Mouse (Mus musculus) myocyte (in vitro differentiated cells): ENCODE data around the gene Rab4a.

Source experiments
- E2F4 ChIP-seq: IDR thresholded peaks from one replicate; pipeline ENCODE4 v1.6.1; 2011; ENCODE audit warnings: mild to moderate bottlenecking, control low read depth, moderate library complexity; ENCODE audit not compliant: insufficient read depth
- MYOG ChIP-seq, 3 experiments: IDR thresholded peaks; one replicate each; pipeline ENCODE4 v1.6.1; 2011; ENCODE audit warnings: control low read depth in 2 of 3, low read depth in 2 of 3, mild to moderate bottlenecking in 2 of 3; ENCODE audit not compliant: insufficient read length in 2 of 3, control insufficient read depth in 1 of 3, insufficient read depth in 1 of 3
- POLR2A ChIP-seq: IDR thresholded peaks from one replicate; pipeline ENCODE4 v1.6.1; 2011; ENCODE audit warnings: low read depth, mild to moderate bottlenecking, control low read depth, moderate library complexity; ENCODE audit not compliant: insufficient read length
- POLR2AphosphoS2 ChIP-seq: IDR thresholded peaks from one replicate; pipeline ENCODE4 v1.6.1; 2011; ENCODE audit warnings: low read depth, control low read depth; ENCODE audit not compliant: insufficient read length
- REST ChIP-seq: IDR thresholded peaks from one replicate; pipeline ENCODE4 v1.6.1; 2011; ENCODE audit warnings: mild to moderate bottlenecking, control low read depth, moderate library complexity; ENCODE audit not compliant: insufficient read depth, insufficient read length
- TCF12 ChIP-seq: IDR thresholded peaks from one replicate; pipeline ENCODE4 v1.6.1; 2011; ENCODE audit warnings: mild to moderate bottlenecking, control low read depth; ENCODE audit not compliant: poor library complexity, insufficient read depth, severe bottlenecking
- TCF3 ChIP-seq: IDR thresholded peaks from one replicate; pipeline ENCODE4 v1.6.1; 2011; ENCODE audit warnings: low read depth, control low read depth; ENCODE audit not compliant: insufficient read length
- USF1 ChIP-seq: IDR thresholded peaks from one replicate; pipeline ENCODE4 v1.6.1; 2011; ENCODE audit warnings: low read depth, mild to moderate bottlenecking, control low read depth, moderate library complexity

- no peak for TF ChIP-seq POLR2A
- no peak for TF ChIP-seq USF1
- no peak for TF ChIP-seq POLR2AphosphoS2
- TF ChIP-seq MYOG (IDR thresholded peaks at IDR 0.05; ENCODE audit: control insufficient read depth in 1 of 3, insufficient read depth in 1 of 3, insufficient read length in 2 of 3, low read depth in 2 of 3) = no peak
- TF ChIP-seq TCF3 = no peak
- no peak for TF ChIP-seq TCF12
- no peak for TF ChIP-seq E2F4
- no peak for TF ChIP-seq REST
These were observed 1.2 kb downstream of the Rab4a start for GRCm38 (mm10) chr8:123807024-123807431.
